Mouse (Mus musculus) MEL (cell line): ENCODE data around the gene Tnp1. TPM values are rescaled to one million over a fixed set of nuclear protein-coding genes. Genes with fewer than 3 reads are reported as not detected.

ENCODE experiments used
- DNase-seq: peaks from one replicate; pipeline ENCODE4 v3.0.0; 2011; ENCODE audit warnings: low read depth, low spot score
- H3K27ac ChIP-seq: 2 replicates; pipeline ENCODE4 v1.5.1; 2012; ENCODE audit warnings: low read depth, mild to moderate bottlenecking, control low read depth, low read length, moderate library complexity; ENCODE audit not compliant: control insufficient read depth
- H3K27me3 ChIP-seq, 2 experiments: fragments of 150-350 bp in 1 of 2; sonication (generic) in 1 of 2; 2 replicates each; pipeline ENCODE4 v1.6.1; 2012; ENCODE audit warnings: low read length in 2 of 2, mild to moderate bottlenecking in 2 of 2, improper control_type of control experiment in 1 of 2, moderate library complexity in 1 of 2; ENCODE audit not compliant: insufficient read depth in 2 of 2, control insufficient read depth in 1 of 2
- H3K36me3 ChIP-seq, 2 experiments: 2 replicates each; pipeline ENCODE4 v1.6.1; 2012 to 2014; ENCODE audit warnings: low read length in 2 of 2, improper control_type of control experiment in 1 of 2, inconsistent platforms in 1 of 2, mild to moderate bottlenecking in 1 of 2; ENCODE audit not compliant: insufficient read depth in 2 of 2, control insufficient read depth in 1 of 2
- H3K4me1 ChIP-seq, 2 experiments: fragments of 150-350 bp in 1 of 2; sonication (generic) in 1 of 2; 2 replicates each; pipeline ENCODE4 v1.6.1; 2012; ENCODE audit warnings: low read length in 2 of 2, improper control_type of control experiment in 1 of 2, mild to moderate bottlenecking in 1 of 2; ENCODE audit not compliant: insufficient read depth in 2 of 2, control insufficient read depth in 1 of 2
- H3K4me3 ChIP-seq, 2 experiments: fragments of 150-350 bp in 1 of 2; sonication (generic) in 1 of 2; 2 replicates each; pipeline ENCODE4 v1.5.1; 2012; ENCODE audit warnings: low read depth in 2 of 2, low read length in 2 of 2, mild to moderate bottlenecking in 2 of 2, moderate library complexity in 2 of 2, control low read depth in 1 of 2, improper control_type of control experiment in 1 of 2; ENCODE audit not compliant: control insufficient read depth in 1 of 2, insufficient read depth in 1 of 2
- H3K79me2 ChIP-seq: 2 replicates; pipeline ENCODE4 v1.6.1; 2012; ENCODE audit warnings: mild to moderate bottlenecking, low read length, moderate library complexity; ENCODE audit not compliant: control insufficient read depth, poor library complexity, insufficient read depth
- H3K9ac ChIP-seq: 2 replicates; pipeline ENCODE4 v1.6.1; 2012; ENCODE audit warnings: low read depth, mild to moderate bottlenecking, control low read depth, low read length, moderate library complexity; ENCODE audit not compliant: control insufficient read depth, poor library complexity, severe bottlenecking
- H3K9me3 ChIP-seq: fragments of 150-350 bp; sonication (generic); replicated peaks from 2 replicates; pipeline ENCODE4 v1.6.1; 2012; ENCODE audit warnings: mild to moderate bottlenecking, low read length, improper control_type of control experiment, moderate library complexity; ENCODE audit not compliant: insufficient read depth
- BHLHE40 ChIP-seq: IDR thresholded peaks from 2 replicates; pipeline ENCODE4 v1.6.1; 2012; ENCODE audit warnings: low read depth, mild to moderate bottlenecking, inconsistent platforms, low read length, improper control_type of control experiment, borderline replicate concordance
- CHD1 ChIP-seq: IDR thresholded peaks from 2 replicates; pipeline ENCODE4 v1.6.1; 2012; ENCODE audit warnings: low read depth, mild to moderate bottlenecking, inconsistent platforms, low read length, improper control_type of control experiment
- ETS1 ChIP-seq: IDR thresholded peaks from 2 replicates; pipeline ENCODE4 v1.6.1; 2012; ENCODE audit warnings: low read depth, mild to moderate bottlenecking, inconsistent platforms, low read length, improper control_type of control experiment, moderate library complexity
- GATA1 ChIP-seq: IDR thresholded peaks from 2 replicates; pipeline ENCODE4 v1.6.1; 2011; ENCODE audit warnings: low read depth, low read length, improper control_type of control experiment
- HCFC1 ChIP-seq: IDR thresholded peaks from 2 replicates; pipeline ENCODE4 v1.6.1; 2012; ENCODE audit warnings: low read depth, mild to moderate bottlenecking, inconsistent platforms, low read length, improper control_type of control experiment, moderate library complexity
- JUND ChIP-seq: IDR thresholded peaks from 2 replicates; pipeline ENCODE4 v1.6.1; 2011; ENCODE audit warnings: low read depth, mild to moderate bottlenecking, improper control_type of control experiment, low read length
- MXI1 ChIP-seq: IDR thresholded peaks from 2 replicates; pipeline ENCODE4 v1.6.1; 2011; ENCODE audit warnings: mild to moderate bottlenecking, low read depth, low read length, improper control_type of control experiment
- NELFE ChIP-seq: IDR thresholded peaks from 2 replicates; pipeline ENCODE4 v1.6.1; 2011; ENCODE audit warnings: low read depth, low read length, improper control_type of control experiment
- NRF1 ChIP-seq: IDR thresholded peaks from 2 replicates; pipeline ENCODE4 v1.6.1; 2014; ENCODE audit warnings: low read depth, mild to moderate bottlenecking, inconsistent platforms, low read length, improper control_type of control experiment, moderate library complexity; ENCODE audit not compliant: poor library complexity, insufficient read depth, severe bottlenecking
- POLR2A ChIP-seq, 2 experiments: IDR thresholded peaks; 2 replicates each; pipeline ENCODE4 v1.6.1; 2011 to 2012; ENCODE audit warnings: low read length in 2 of 2, mild to moderate bottlenecking in 2 of 2, control low read depth in 1 of 2, improper control_type of control experiment in 1 of 2, low read depth in 1 of 2, moderate library complexity in 1 of 2; ENCODE audit not compliant: control insufficient read depth in 1 of 2, insufficient read depth in 1 of 2, poor library complexity in 1 of 2
- POLR2AphosphoS2 ChIP-seq: IDR thresholded peaks from 2 replicates; pipeline ENCODE4 v1.6.1; 2011; ENCODE audit warnings: low read length, improper control_type of control experiment
- RAD21 ChIP-seq: IDR thresholded peaks from 2 replicates; pipeline ENCODE4 v1.6.1; 2011; ENCODE audit warnings: mild to moderate bottlenecking, low read depth, low read length, improper control_type of control experiment
- SMC3 ChIP-seq: IDR thresholded peaks from 2 replicates; pipeline ENCODE4 v1.6.1; 2011; ENCODE audit warnings: low read depth, low read length, improper control_type of control experiment
- TAL1 ChIP-seq: IDR thresholded peaks from 2 replicates; pipeline ENCODE4 v1.6.1; 2012; ENCODE audit warnings: mild to moderate bottlenecking, inconsistent platforms, low read length, moderate library complexity, mixed read lengths
- TBP ChIP-seq: IDR thresholded peaks from 2 replicates; pipeline ENCODE4 v1.8.0; 2011; ENCODE audit warnings: low read depth, low read length, improper control_type of control experiment
- TCF12 ChIP-seq: IDR thresholded peaks from 2 replicates; pipeline ENCODE4 v1.6.1; 2014; ENCODE audit warnings: low read depth, mild to moderate bottlenecking, inconsistent platforms, low read length, improper control_type of control experiment, moderate library complexity
- UBTF ChIP-seq: IDR thresholded peaks from 2 replicates; pipeline ENCODE4 v1.6.1; 2012; ENCODE audit warnings: low read depth, mild to moderate bottlenecking, inconsistent platforms, low read length, improper control_type of control experiment, moderate library complexity, borderline replicate concordance; ENCODE audit not compliant: insufficient read depth
- USF1 ChIP-seq: IDR thresholded peaks from 2 replicates; pipeline ENCODE4 v1.6.1; 2014; ENCODE audit warnings: low read depth, mild to moderate bottlenecking, inconsistent platforms, low read length, improper control_type of control experiment, moderate library complexity
- USF2 ChIP-seq, 2 experiments: IDR thresholded peaks; 2 replicates each; pipeline ENCODE4 v1.6.1; 2011 to 2012; ENCODE audit warnings: improper control_type of control experiment in 2 of 2, low read length in 2 of 2, borderline replicate concordance in 1 of 2, inconsistent platforms in 1 of 2, low read depth in 1 of 2, mild to moderate bottlenecking in 1 of 2; ENCODE audit not compliant: insufficient read depth in 1 of 2
- ZC3H11A ChIP-seq: IDR thresholded peaks from 2 replicates; pipeline ENCODE4 v1.6.1; 2012; ENCODE audit warnings: low read depth, mild to moderate bottlenecking, inconsistent platforms, low read length, improper control_type of control experiment
- ZNF384 ChIP-seq: IDR thresholded peaks from 2 replicates; pipeline ENCODE4 v1.6.1; 2012; ENCODE audit warnings: low read depth, mild to moderate bottlenecking, inconsistent platforms, low read length, improper control_type of control experiment
- polyA plus RNA-seq, 2 experiments: library from polyadenylated mRNA; stranded (reverse) in 1 of 2; unstranded in 1 of 2; fragments of >175 nt in 1 of 2; fragments of >200 nt in 1 of 2; gene quantifications; 2 replicates each; pipeline versions ENCODE4 v1.2.1 to v1.2.4; 2012; ENCODE audit warnings: low replicate concordance in 2 of 2, low read depth in 1 of 2; ENCODE audit not compliant: insufficient read length in 2 of 2, insufficient read depth in 1 of 2, missing spikeins in 1 of 2
- total RNA-seq: library from RNA; depleted of rRNA; stranded (reverse); fragments of 300-350 nt; gene quantifications from 2 replicates; pipeline ENCODE4 v1.2.3, GENCODE M21; 2012

The Tnp1 gene
- total and polyA plus RNA-seq, 3 experiments, result not detected

DNA sequence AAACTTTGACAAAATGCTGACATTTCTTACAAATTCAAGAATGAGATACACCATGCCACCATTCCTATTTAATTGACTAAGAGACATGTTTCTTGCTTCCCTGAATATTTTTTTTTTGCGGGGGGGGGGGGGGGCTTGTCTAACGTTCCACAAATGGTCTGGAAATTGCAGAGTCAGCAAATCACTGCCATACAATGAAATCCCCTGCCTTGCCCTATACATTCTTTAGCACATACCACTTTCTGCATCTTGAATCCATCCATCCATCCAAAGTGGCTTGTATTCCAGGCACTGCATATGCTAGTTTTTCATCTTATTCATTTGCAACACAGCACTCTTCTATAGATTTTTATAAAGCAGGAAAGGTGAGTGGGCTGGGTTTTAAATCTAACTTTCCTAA, 23.5 kb downstream of the Tnp1 start:
- no peaks in the 10 kb centered on the region for H3K36me3 ChIP-seq
- TF ChIP-seq NELFE, result no peak
- no peak for TF ChIP-seq ZC3H11A
- no peak for TF ChIP-seq TCF12
- no peak for TF ChIP-seq TBP
- TF ChIP-seq, all 39 proteins: peak for 0
- no peaks in the 10 kb centered on the region for H3K79me2 ChIP-seq
- no peak overlapping the region for H3K4me3 ChIP-seq
- H3K9me3 ChIP-seq, result no peaks in the 10 kb centered on the region
- H3K4me1 ChIP-seq, result no peaks in the 10 kb centered on the region
- H3K9ac ChIP-seq, result no peak overlapping the region
- H3K27me3 ChIP-seq, result no peaks in the 10 kb centered on the region
- no peak overlapping the region for H3K27ac ChIP-seq
- no peak for DNase-seq

DNA sequence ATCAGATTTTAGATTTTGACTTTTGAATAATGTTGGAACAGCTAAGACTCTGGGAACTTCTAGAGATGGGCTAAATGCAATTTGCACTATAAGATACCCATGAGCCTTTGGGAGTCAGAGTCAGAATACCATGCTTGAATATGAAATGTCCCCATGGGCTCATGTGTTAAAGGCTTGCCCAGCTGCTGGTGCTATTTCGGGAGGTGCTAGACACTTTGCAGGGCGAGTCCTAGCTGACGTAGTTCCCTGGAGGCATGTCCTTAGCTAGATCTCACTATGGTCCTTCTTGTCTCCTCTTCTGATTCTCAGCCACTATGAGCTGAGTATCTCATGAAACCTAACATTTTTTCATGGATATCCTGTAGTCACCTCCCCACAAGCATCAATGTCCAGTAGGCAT, 26.8 kb downstream of the Tnp1 start:
- Histone ChIP-seq H3K27me3 (no peaks in the 10 kb centered on the region), H3K27ac (no peak overlapping the region), H3K4me3 (no peak overlapping the region)
- TF ChIP-seq NELFE (no peak), UBTF (no peak), ETS1 (no peak), GATA1 (no peak), SMC3 (no peak), TAL1 (no peak), NRF1 (no peak), CHD1 (no peak), POLR2AphosphoS2 (no peak), BHLHE40 (no peak), MXI1 (no peak), JUND (no peak), USF1 (no peak), ZNF384 (no peak), POLR2A (IDR thresholded peaks at IDR 0.05; ENCODE audit: control insufficient read depth in 1 of 2, insufficient read depth in 1 of 2, low read depth in 1 of 2, low read length in 2 of 2, poor library complexity in 1 of 2) (no peak), ZC3H11A (no peak), RAD21 (no peak), HCFC1 (no peak), USF2 (IDR thresholded peaks at IDR 0.05; ENCODE audit: borderline replicate concordance in 1 of 2, insufficient read depth in 1 of 2, low read depth in 1 of 2, low read length in 2 of 2) (no peak)
- TF ChIP-seq, all 39 proteins: peak for 0
- no peaks in the 10 kb centered on the region for H3K79me2 ChIP-seq
- H3K9me3 ChIP-seq, result no peaks in the 10 kb centered on the region
- H3K36me3 ChIP-seq, result no peaks in the 10 kb centered on the region
- DNase-seq, result no peak
- no peaks in the 10 kb centered on the region for H3K4me1 ChIP-seq
- no peak overlapping the region for H3K9ac ChIP-seq
